ENCODE assay signal across 19 mouse cellular contexts in genomic region chr4:107240196-107240595, GRCm38 (mm10). TPM values are rescaled to one million over a fixed set of nuclear protein-coding genes. Genes with fewer than 3 reads are reported as not detected.
"Had no signal": no experiment of that assay in that cellular context is flagged by ENCODE, and none has a peak within 500 bp of the region (broad histone marks: within the 10 kb centered on the region; RNA-seq: fewer than 3 reads in every experiment).

No protein-coding gene starts in this region.

- H3K9me3 ChIP-seq: neural tube, embryonic 13.5 days; neural tube, embryonic 15.5 days; stomach, embryonic 15.5 days had no signal

- DNase-seq: retina, postnatal 1 day; right cerebral cortex, adult 18-20 months; right cerebral cortex, postnatal 14 days; right cerebral cortex, postnatal 25 days; right cerebral cortex, postnatal 4 days; spleen, adult 18-20 months; thymus, adult 18-20 months; thymus, adult 2 months; thymus, postnatal 14 days; thymus, postnatal 25 days; thymus, postnatal 36 days; thymus, postnatal 4 days had no signal

- H3K9ac ChIP-seq: neural tube, embryonic 13.5 days; neural tube, embryonic 15.5 days; stomach, embryonic 15.5 days had no signal

- H3K4me3 ChIP-seq: neural tube, embryonic 13.5 days; neural tube, embryonic 15.5 days; stomach, embryonic 15.5 days had no signal

- H3K27me3 ChIP-seq: neural tube, embryonic 13.5 days; neural tube, embryonic 15.5 days; stomach, embryonic 15.5 days had no signal

- H3K4me2 ChIP-seq: neural tube, embryonic 13.5 days; neural tube, embryonic 15.5 days; stomach, embryonic 15.5 days had no signal

- H3K27ac ChIP-seq: neural tube, embryonic 13.5 days; neural tube, embryonic 15.5 days; stomach, embryonic 15.5 days; stomach, postnatal 0 days had no signal

RNA-seq across cellular contexts. Expression of gene Ldlrad1, which starts 31.2 kb away (rescaled TPM):
- polyA plus RNA-seq: neural tube, embryonic 13.5 days; neural tube, embryonic 14.5 days; neural tube, embryonic 15.5 days; stomach, embryonic 14.5 days; stomach, embryonic 15.5 days; stomach, embryonic 16.5 days had no signal
